Mouse (Mus musculus) forebrain, embryonic 14.5 days (tissue): ENCODE results near the gene Fndc11. TPM values are rescaled to one million over a fixed set of nuclear protein-coding genes. Genes with fewer than 3 reads are reported as not detected.

Experiments used
- ATAC-seq: fragments of 200-750 bp; cut with Nextera tagmentation; 2 replicates; pipeline ENCODE4 v1.8.0; 2017; ENCODE audit warnings: mild to moderate bottlenecking, moderate library complexity
- DNase-seq: peaks from one replicate; pipeline ENCODE4 v3.0.0-alpha.2; 2015; ENCODE audit warnings: low spot score
- H3K27ac ChIP-seq: fragments of 300-500 bp; sonication (generic); 2 replicates; pipeline ENCODE4 v1.5.1; 2014; ENCODE audit warnings: low read depth, mild to moderate bottlenecking, control low read depth, low read length, moderate library complexity
- H3K27me3 ChIP-seq: fragments of 300-500 bp; sonication (generic); replicated peaks from 2 replicates; pipeline ENCODE4 v1.6.1; 2014; ENCODE audit warnings: low read length, control low read depth, mixed read lengths; ENCODE audit not compliant: control insufficient read depth, insufficient read depth
- H3K36me3 ChIP-seq: fragments of 300-500 bp; sonication (generic); 2 replicates; pipeline ENCODE4 v1.6.1; 2014; ENCODE audit warnings: low read length, control low read depth; ENCODE audit not compliant: control insufficient read depth, insufficient read depth
- H3K4me1 ChIP-seq: fragments of 300-500 bp; sonication (generic); 2 replicates; pipeline ENCODE4 v1.6.1; 2014; ENCODE audit warnings: antibody characterized with exemption, low read length, control low read depth; ENCODE audit not compliant: control insufficient read depth, insufficient read depth
- H3K4me2 ChIP-seq: fragments of 300-500 bp; sonication (generic); 2 replicates; pipeline ENCODE4 v1.6.1; 2014; ENCODE audit warnings: mild to moderate bottlenecking, control low read depth, low read length
- H3K4me3 ChIP-seq: fragments of 300-500 bp; sonication (generic); 2 replicates; pipeline ENCODE4 v1.5.1; 2014; ENCODE audit warnings: low read depth, low read length, control low read depth
- H3K9ac ChIP-seq: fragments of 300-500 bp; sonication (generic); 2 replicates; pipeline ENCODE4 v1.6.1; 2014; ENCODE audit warnings: mild to moderate bottlenecking, low read length, control low read depth, moderate library complexity
- H3K9me3 ChIP-seq: fragments of 300-500 bp; sonication (generic); replicated peaks from 2 replicates; pipeline ENCODE4 v1.6.1; 2016; ENCODE audit warnings: low read length, control low read depth, mixed read lengths; ENCODE audit not compliant: control insufficient read depth
- WGBS: fragments of 180-500 bp; shearing (Covaris S2); extraction: QIAGEN DNeasy Blood & Tissue Kit; methylation state at CpG from one replicate; pipeline ENCODE4 v1.1.7; 2014; 5-methylcytosine and 5-hydroxymethylcytosine counted together
- polyA plus RNA-seq: library from polyadenylated mRNA; unstranded; fragments of >200 nt; fragmentation: Nextera tagmentation; extraction: Ambion mirVana; gene quantifications from 2 replicates; pipeline ENCODE4 v1.2.1, GENCODE M21; 2014

Gene Fndc11
- polyA plus RNA-seq, 1 experiment from 2014 or later: 0.44 TPM

- Histone ChIP-seq H3K27ac (no peak overlapping the region), H3K27me3 (no peaks in the 10 kb centered on the region), H3K4me1 (0 out of 2 replicates have a peak, but pooled peaks cover 3% of the 10 kb centered on the region), H3K9me3 (no peaks in the 10 kb centered on the region), H3K9ac (no peak overlapping the region), H3K4me3 (no peak overlapping the region), H3K36me3 (no peaks in the 10 kb centered on the region), H3K4me2 (no peak overlapping the region)
- ATAC-seq (no peak), DNase-seq (no peak)
- 91% methylated on average over 13 of the region's 13 CpGs for WGBS
Observed at GRCm38 (mm10) chr2:181240806-181241440, 21.1 kb downstream of the Fndc11 start.

- WGBS: 12% methylated on average over 16 of the region's 16 CpGs
- no peak for DNase-seq
- Histone ChIP-seq H3K9me3 (no peaks in the 10 kb centered on the region), H3K9ac (peak within 1 kb of the TSS; percentile 29; the same call in 1 of the 2 replicates), H3K36me3 (no peaks in the 10 kb centered on the region), H3K4me1 (0 out of 2 replicates have a peak, but pooled peaks cover 3% of the 10 kb centered on the region), H3K27me3 (no peaks in the 10 kb centered on the region), H3K27ac (no peak within 1 kb of the TSS), H3K4me2 (peak within 1 kb of the TSS; percentile 40), H3K4me3 (peak within 1 kb of the TSS; percentile 14)
- ATAC-seq: no peak
Observed at GRCm38 (mm10) chr2:181241602-181242313, 21.9 kb downstream of the Fndc11 start, which contains the start of gene Helz2. Helz2 (minus strand) TSS chr2:181242027.

GRCm38 (mm10) chr2:181242314-181242665, 22.5 kb downstream of the Fndc11 start:
- H3K4me3 ChIP-seq: no peak overlapping the region
- H3K27ac ChIP-seq: no peak overlapping the region
- DNase-seq (no peak), ATAC-seq (no peak)
- H3K4me2 ChIP-seq: peak overlapping the region; percentile 40; the same call in 1 of the 2 replicates
- H3K27me3 ChIP-seq: no peaks in the 10 kb centered on the region
- 70% methylated on average over 3 of the region's 3 CpGs for WGBS
- 0 out of 2 replicates have a peak, but pooled peaks cover 3% of the 10 kb centered on the region for H3K4me1 ChIP-seq
- H3K36me3 ChIP-seq: no peaks in the 10 kb centered on the region
- no peak overlapping the region for H3K9ac ChIP-seq
- no peaks in the 10 kb centered on the region for H3K9me3 ChIP-seq

- no peak overlapping the region for H3K27ac ChIP-seq
- no peaks in the 10 kb centered on the region for H3K36me3 ChIP-seq
- H3K27me3 ChIP-seq: no peaks in the 10 kb centered on the region
- 34% methylated on average over 11 of the region's 11 CpGs for WGBS
- H3K4me3 ChIP-seq: no peak overlapping the region
- no peak overlapping the region for H3K9ac ChIP-seq
- ATAC-seq: no peak
- DNase-seq: no peak
- H3K4me2 ChIP-seq: no peak overlapping the region
- H3K4me1 ChIP-seq: 0 out of 2 replicates have a peak, but pooled peaks cover 3% of the 10 kb centered on the region
- no peaks in the 10 kb centered on the region for H3K9me3 ChIP-seq
Observed at GRCm38 (mm10) chr2:181243706-181244394, 24.0 kb downstream of the Fndc11 start.

- DNase-seq: no peak
- no peak overlapping the region for H3K4me3 ChIP-seq
- ATAC-seq: no peak
- no peaks in the 10 kb centered on the region for H3K9me3 ChIP-seq
- no peak overlapping the region for H3K4me2 ChIP-seq
- H3K27me3 ChIP-seq: no peaks in the 10 kb centered on the region
- WGBS: 8% methylated on average over 2 of the region's 2 CpGs
- 0 out of 2 replicates have a peak, but pooled peaks cover 3% of the 10 kb centered on the region for H3K36me3 ChIP-seq
- no peak overlapping the region for H3K27ac ChIP-seq
- 0 out of 2 replicates have a peak, but pooled peaks cover 3% of the 10 kb centered on the region for H3K4me1 ChIP-seq
- no peak overlapping the region for H3K9ac ChIP-seq
Observed at GRCm38 (mm10) chr2:181245031-181245430, 25.2 kb downstream of the Fndc11 start.

GRCm38 (mm10) chr2:181249217-181249616, 29.4 kb downstream of the Fndc11 start:
- no peak overlapping the region for H3K4me2 ChIP-seq
- H3K27me3 ChIP-seq: no peaks in the 10 kb centered on the region
- H3K4me3 ChIP-seq: no peak overlapping the region
- H3K36me3 ChIP-seq: peaks cover 38% of the 10 kb centered on the region
- ATAC-seq (no peak), DNase-seq (no peak)
- H3K4me1 ChIP-seq: no peaks in the 10 kb centered on the region
- no peak overlapping the region for H3K9ac ChIP-seq
- WGBS: 92% methylated on average over 10 of the region's 10 CpGs
- H3K9me3 ChIP-seq: no peaks in the 10 kb centered on the region
- no peak overlapping the region for H3K27ac ChIP-seq

- Histone ChIP-seq H3K27ac (no peak overlapping the region), H3K4me3 (no peak overlapping the region), H3K4me1 (no peaks in the 10 kb centered on the region), H3K9me3 (no peaks in the 10 kb centered on the region), H3K36me3 (peaks cover 62% of the 10 kb centered on the region), H3K27me3 (no peaks in the 10 kb centered on the region), H3K9ac (no peak overlapping the region), H3K4me2 (no peak overlapping the region)
- ATAC-seq (no peak), DNase-seq (no peak)
- 96% methylated on average over 1 of the region's 1 CpGs for WGBS
Observed at GRCm38 (mm10) chr2:181251841-181252240, 32.0 kb downstream of the Fndc11 start.

GRCm38 (mm10) chr2:181253248-181253647, 33.4 kb downstream of the Fndc11 start:
- ATAC-seq: no peak
- H3K4me3 ChIP-seq: no peak overlapping the region
- H3K36me3 ChIP-seq: peaks cover 76% of the 10 kb centered on the region
- no peak overlapping the region for H3K9ac ChIP-seq
- H3K4me2 ChIP-seq: no peak overlapping the region
- no peak overlapping the region for H3K27ac ChIP-seq
- no peaks in the 10 kb centered on the region for H3K9me3 ChIP-seq
- no peak for DNase-seq
- 100% methylated on average over 1 of the region's 1 CpGs for WGBS
- no peaks in the 10 kb centered on the region for H3K27me3 ChIP-seq
- no peaks in the 10 kb centered on the region for H3K4me1 ChIP-seq
